Mouse (Mus musculus): ENCODE results near the gene Invs.

DNA sequence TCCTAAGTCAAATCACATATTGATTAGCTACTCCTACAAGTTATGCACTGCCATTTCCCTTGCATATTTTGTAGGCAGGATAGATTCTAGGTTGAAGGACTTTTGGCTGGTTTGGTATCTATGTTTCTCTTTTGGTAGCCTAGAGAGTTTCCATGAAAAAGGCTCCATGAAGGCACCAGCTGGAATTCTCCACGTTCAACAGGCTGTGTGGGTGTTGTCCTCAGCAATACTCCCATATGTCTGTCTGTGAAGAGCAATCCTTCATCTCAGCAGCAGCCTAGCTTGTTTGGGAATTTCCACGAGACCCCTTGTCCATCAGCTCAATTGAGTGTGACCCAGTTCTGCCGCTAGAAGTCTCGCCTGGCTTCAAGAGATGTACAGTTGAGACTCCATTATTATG is 63.1 kb downstream of the Invs start:
- TF ChIP-seq CTCF (IDR thresholded peaks at IDR 0.05; ENCODE audit: control insufficient read depth, insufficient read depth, insufficient read length) (no peak), MYOD1 (IDR thresholded peaks at IDR 0.05; ENCODE audit: control insufficient read depth, insufficient read length, low read depth) (no peak), MAX (IDR thresholded peaks at IDR 0.05) (no peak), MYOG (IDR thresholded peaks at IDR 0.05; ENCODE audit: control insufficient read depth, extremely low read depth, insufficient read length) (no peak), USF1 (IDR thresholded peaks at IDR 0.05; ENCODE audit: low read depth) (no peak)

Measured in C2C12 (cell line).